Mouse (Mus musculus): ENCODE data around the gene Hcn1.

Gene Hcn1

DNA sequence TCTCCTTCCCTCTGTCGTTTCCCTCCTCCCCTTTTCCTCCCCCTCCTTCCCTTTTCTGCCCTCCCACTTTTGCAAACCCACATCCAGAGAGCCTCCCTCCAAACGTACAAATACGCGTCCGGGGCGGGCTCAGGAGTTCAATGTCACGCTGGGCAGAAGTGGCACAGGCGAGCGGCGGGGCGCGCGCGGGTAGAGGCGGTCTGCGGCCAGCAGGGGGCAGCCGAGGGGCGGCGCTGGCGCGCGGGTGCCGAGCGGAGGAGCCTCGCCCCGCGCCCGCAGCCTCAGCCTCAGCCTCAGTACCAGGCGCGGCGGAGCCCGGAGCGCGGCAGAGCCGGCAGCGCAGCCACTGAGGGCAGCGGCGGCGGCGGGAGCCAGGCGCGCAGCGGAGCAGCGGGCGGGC, at the start of gene Hcn1:
TSS of gene Hcn1 (plus strand) at position 140 of the 400 bp plus-strand sequence.
- DNase-seq (ENCODE audit: low spot score), result peak; percentile 61

- no peak for DNase-seq (ENCODE audit: low spot score)
Measured at GRCm38 (mm10) chr13:117567251-117567650, 34.9 kb upstream of the Hcn1 start.

DNA sequence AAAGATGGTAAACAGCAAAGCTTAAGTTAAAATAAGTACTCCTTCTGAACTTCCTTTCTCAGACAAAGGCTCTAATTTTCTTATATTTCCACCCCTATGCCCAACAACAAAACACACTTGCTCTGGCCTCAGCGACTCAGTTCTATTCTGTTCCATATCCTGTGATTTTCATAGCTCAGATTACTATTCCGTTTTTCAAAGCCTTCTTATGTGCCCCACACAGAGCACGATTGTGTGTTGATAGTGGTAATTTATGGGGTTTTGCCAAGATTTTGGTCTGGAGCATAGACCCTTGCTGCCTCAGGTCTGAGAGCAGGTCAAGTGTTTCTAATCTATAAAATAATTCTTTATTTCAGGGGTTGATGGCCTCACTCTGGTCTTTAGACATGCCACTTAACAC, 30.4 kb upstream of the Hcn1 start:
- no peak for DNase-seq (ENCODE audit: low spot score)

DNA sequence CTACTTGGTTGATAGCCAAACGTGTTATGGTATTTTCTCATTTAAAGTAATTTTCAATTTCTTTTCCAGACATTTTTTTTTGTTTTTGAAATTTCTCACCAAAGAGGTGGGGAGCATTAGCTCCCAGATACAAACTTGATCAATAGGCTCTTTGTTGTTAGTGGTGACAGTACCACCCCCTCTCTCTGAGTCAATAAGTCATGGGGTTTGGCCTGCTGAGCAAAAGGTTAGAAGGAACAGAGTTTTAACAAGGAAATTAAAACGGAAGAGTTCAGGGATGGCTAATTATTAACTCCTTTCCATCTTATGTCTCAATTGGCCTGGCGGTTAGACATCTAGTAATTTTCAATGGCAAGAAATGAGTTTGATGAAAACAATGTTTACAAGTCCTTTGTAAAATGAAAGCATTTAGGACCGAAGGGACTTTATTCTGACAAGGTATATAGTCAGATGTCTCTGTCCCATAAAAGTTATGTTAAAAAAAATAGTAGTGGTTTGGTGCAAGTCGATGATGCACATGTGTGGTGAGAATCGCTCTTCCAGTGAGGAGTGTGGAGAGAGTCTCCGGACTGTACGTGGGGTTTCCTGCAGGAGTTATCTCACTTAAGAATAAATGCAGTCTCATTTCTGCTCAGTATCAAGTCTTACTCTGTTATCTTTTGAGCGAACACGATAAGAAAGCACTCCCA, 7.5 kb upstream of the Hcn1 start:
- DNase-seq (ENCODE audit: low spot score), result no peak

GRCm38 (mm10) chr13:117595183-117595532, 7.0 kb upstream of the Hcn1 start:
- no peak for DNase-seq (ENCODE audit: low spot score)

GRCm38 (mm10) chr13:117601331-117601965, 672 bp upstream of the Hcn1 start:
- DNase-seq (ENCODE audit: low spot score), result no peak

DNA sequence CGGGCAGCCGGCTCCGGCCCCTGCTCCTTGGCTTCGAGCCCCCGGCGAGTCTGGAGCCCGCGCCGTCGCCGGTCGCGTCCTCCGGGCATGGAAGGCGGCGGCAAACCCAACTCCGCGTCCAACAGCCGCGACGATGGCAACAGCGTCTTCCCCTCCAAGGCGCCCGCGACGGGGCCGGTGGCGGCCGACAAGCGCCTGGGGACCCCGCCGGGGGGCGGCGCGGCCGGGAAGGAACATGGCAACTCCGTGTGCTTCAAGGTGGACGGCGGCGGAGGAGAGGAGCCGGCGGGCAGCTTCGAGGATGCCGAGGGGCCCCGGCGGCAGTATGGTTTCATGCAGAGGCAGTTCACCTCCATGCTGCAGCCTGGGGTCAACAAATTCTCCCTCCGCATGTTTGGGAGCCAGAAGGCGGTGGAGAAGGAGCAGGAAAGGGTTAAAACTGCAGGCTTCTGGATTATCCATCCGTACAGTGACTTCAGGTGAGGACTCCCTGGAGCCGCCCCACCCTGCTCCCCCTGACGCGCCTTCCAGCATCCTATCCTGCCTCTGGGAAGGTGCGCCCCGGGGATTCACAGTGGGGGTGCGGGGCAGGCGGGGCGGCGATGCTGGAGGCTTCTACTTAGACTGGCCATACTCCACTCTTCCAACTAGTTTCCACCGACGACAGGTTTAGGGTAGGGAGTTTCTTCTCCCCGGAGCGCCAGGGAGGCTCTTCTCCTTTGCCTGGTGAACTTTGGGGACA, 668 bp downstream of the Hcn1 start:
- no peak for DNase-seq (ENCODE audit: low spot score)

DNA sequence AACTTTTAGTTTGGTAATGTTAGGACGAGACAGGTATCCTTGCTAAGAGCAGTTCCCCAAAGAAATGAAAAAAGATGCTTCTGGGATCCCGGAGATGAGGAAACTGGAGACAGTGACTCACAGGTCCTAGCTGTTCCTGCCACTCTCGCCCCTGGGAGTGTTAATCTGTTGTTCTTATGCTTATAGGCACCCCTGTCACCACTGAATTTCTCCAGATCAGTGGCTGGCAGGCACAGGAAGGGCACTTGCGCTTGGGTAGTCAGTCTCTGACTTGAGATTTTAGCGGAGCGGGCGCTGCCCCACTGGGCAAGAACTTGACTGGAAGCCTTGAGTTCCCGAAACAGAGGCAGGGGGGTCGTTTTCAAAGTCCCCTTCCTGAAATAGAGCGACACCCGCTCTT, 1.3 kb downstream of the Hcn1 start:
- DNase-seq (ENCODE audit: low spot score), result no peak

GRCm38 (mm10) chr13:117604073-117604472, 2.0 kb downstream of the Hcn1 start:
- peak; percentile 34 for DNase-seq (ENCODE audit: low spot score)

DNA sequence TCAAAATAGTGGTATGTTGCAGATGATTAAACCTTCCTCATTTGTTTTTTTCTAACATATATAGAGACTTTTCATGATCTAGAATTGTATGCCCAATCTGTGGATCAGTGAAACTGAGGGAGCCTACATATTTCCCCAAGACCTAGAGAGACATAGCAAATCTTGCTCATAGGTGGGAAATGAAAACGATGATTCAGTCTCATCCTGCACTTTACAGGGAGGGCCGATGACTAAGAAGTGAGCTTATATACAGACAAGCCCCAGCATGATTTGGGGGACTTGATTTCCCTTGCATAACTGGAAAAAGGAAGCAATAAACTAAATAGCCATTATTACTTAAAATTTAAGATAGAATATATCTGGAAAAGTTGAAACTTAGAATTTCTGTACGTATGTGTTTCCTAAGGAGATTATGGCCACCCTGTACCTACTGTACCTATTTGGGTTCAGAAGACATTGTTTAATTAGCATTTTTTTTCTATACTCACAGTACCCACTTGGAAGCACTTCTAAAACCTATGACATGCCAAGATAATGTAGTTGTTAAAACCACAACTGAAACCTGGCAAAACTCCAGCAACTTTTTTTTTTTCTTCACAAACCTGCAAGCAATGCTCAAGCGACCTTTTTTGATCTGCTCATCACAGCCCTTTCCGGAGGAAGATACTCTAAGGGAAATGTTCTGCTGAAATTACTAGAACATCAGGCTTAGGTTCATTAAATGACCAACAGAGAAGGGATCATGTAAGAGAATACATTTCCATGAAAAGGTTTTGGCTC, 3.0 kb downstream of the Hcn1 start:
- no peak for DNase-seq (ENCODE audit: low spot score)

- DNase-seq (ENCODE audit: low spot score), result no peak
Measured at GRCm38 (mm10) chr13:117611881-117612280, 9.8 kb downstream of the Hcn1 start.

- no peak for DNase-seq (ENCODE audit: low spot score)
Measured at GRCm38 (mm10) chr13:117619544-117619943, 17.4 kb downstream of the Hcn1 start.

DNA sequence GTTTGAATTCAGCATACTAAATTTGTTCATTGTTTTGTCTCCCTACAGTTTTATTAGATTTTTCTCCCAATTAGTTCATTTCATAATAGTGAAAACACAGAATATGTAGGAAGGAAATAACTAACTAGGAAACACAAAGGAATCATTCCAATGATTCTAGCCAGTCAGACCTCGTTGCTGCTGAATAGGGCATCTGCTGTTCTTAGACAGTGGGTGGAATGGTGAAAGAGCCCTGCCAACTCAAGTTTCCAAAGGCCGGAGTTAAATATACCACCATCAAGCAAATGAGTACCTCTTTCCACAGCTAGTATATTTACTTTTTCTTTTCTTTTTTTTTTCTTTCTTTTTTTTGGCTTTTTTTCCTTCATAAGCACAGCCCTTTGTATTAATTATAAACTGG, 55.4 kb downstream of the Hcn1 start:
- no peak for DNase-seq (ENCODE audit: low spot score)

GRCm38 (mm10) chr13:117658414-117659175, 56.5 kb downstream of the Hcn1 start:
- DNase-seq (ENCODE audit: low spot score), result no peak

- no peak for DNase-seq (ENCODE audit: low spot score)
Measured at GRCm38 (mm10) chr13:117659511-117659910, 57.4 kb downstream of the Hcn1 start.

DNA sequence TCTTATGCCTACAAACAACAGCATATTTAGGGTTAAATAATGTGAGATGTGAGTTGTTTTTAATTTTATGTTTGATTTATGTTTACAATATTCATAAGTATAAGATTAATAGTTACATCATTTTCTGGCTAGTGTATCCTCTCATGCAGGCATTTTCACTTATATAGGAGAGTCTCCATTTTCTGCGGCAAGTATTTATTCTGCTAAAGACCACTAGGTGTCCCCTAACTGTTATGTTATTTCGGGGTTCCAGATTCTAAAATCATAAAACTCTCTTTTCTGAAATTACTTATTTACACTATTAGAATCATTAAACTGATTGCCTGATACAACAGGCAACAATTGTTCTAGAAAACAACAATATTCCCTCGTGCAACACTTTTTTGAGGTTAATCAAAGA, 60.5 kb downstream of the Hcn1 start:
- DNase-seq (ENCODE audit: low spot score), result no peak

DNA sequence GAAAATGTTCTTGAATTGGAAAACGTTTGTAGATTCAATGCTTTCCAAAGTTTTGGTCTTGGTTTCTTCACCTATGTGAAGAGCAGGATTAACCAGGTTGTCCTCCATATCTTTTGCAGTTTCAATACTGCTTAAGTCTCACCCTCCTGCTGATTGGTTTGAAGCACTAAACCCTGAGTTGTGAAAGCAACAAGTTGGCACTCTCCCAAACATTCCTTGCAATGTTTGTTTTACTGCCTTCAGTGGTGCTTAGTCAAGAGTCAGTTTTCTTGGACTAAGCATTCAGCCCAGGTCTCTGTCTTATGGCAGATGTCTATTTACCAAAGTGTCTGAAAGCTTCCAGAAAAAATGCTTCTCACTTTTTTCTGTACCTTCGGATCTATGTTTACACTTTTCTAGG, 67.2 kb downstream of the Hcn1 start:
- no peak for DNase-seq (ENCODE audit: low spot score)

GRCm38 (mm10) chr13:117671851-117672250, 69.7 kb downstream of the Hcn1 start:
- no peak for DNase-seq (ENCODE audit: low spot score)

GRCm38 (mm10) chr13:117676418-117676817, 74.3 kb downstream of the Hcn1 start:
- DNase-seq (ENCODE audit: low spot score), result no peak

DNA sequence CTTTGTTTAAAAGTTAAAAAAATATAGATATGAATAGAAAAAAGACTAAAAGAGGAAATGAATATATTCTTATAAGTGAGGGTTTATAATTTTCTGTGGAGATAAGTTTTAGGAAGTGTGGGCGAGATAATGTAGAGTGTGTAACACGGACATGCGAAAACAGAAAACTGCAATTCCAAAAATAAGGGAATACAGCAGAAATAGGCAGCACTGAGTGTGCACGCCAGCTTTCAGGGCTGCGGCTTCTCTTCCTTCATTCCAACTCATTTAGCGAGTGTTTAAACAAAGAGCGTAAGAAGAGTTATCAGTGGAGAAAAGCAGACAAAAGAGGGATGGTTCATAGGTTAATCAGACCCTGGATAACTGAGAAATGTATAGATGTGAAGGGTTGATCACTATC, 85.5 kb downstream of the Hcn1 start:
- DNase-seq (ENCODE audit: low spot score), result no peak

DNA sequence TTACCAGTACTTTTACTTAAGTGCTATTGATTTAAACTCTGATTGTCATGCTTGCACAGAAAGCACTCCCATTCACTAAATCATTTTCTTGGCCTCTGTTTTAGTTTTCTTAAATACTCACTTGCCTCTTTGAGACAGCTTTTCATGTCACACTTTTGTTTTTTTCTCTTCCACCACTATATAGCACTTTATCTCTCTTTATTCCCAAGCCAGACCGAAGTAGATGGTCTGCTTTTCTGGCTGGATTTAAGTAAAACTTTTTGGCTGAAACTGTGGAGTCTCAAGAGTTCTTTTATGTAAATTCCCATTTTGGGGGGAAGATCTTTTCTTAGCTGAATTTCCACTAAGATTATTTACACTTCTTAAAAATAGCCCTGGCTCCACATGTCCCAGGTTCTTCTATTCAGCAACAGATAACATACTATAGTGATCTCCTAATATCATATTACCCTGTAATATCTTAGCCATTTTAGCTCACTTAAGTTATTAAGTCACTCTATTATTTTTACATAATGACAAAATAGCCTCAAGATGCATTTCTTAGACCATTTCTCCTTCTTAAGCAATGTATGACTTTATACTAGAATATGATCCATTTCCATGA, 92.7 kb downstream of the Hcn1 start:
- no peak for DNase-seq (ENCODE audit: low spot score)

Data from urinary bladder, postnatal 14 days (tissue).